Mouse (Mus musculus) C2C12 (cell line): ENCODE results near the gene Taf10. TPM values are rescaled to one million over a fixed set of nuclear protein-coding genes. Genes with fewer than 3 reads are reported as not detected.
A peak's percentile ranks its signal among the peaks of the same experiment; 100 is the strongest.
"Not testable (repeated sequence)": the region's sequence is repeated elsewhere in the genome, so short reads cannot be mapped to it uniquely, and the experiment has no call there.

Experiments used
- H3K27me3 ChIP-seq: one replicate; pipeline ENCODE4 v1.6.1; 2011; ENCODE audit not compliant: control insufficient read depth, insufficient read depth, insufficient read length
- H3K36me3 ChIP-seq: one replicate; pipeline ENCODE4 v1.6.1; 2011; ENCODE audit not compliant: control insufficient read depth, insufficient read depth
- H3K4me3 ChIP-seq: one replicate; pipeline ENCODE4 v1.5.1; 2011; ENCODE audit warnings: mild to moderate bottlenecking, control low read depth; ENCODE audit not compliant: poor library complexity, insufficient read depth, severe bottlenecking
- H3K79me2 ChIP-seq: one replicate; pipeline ENCODE4 v1.6.1; 2011; ENCODE audit not compliant: control insufficient read depth, insufficient read depth
- H3K79me3 ChIP-seq: one replicate; pipeline ENCODE4 v1.6.1; 2011; ENCODE audit warnings: low read depth, control low read depth
- H3ac ChIP-seq: one replicate; pipeline ENCODE3; 2011; ENCODE audit warnings: low read depth; ENCODE audit not compliant: control insufficient read depth, insufficient read length
- CEBPB ChIP-seq: IDR thresholded peaks from one replicate; pipeline ENCODE4 v1.6.1; 2011; ENCODE audit warnings: low read depth, mild to moderate bottlenecking, control low read depth, moderate library complexity
- CTCF ChIP-seq: IDR thresholded peaks from one replicate; pipeline ENCODE4 v1.5.1; 2011; ENCODE audit not compliant: control insufficient read depth, insufficient read depth, insufficient read length
- FOSL1 ChIP-seq: IDR thresholded peaks from one replicate; pipeline ENCODE4 v1.8.0; 2011; ENCODE audit warnings: mild to moderate bottlenecking, low read length; ENCODE audit not compliant: poor library complexity, insufficient read depth, severe bottlenecking
- MAX ChIP-seq: IDR thresholded peaks from one replicate; pipeline ENCODE4 v1.6.1; 2011; ENCODE audit warnings: mild to moderate bottlenecking, control low read depth
- MYOD1 ChIP-seq: IDR thresholded peaks from one replicate; pipeline ENCODE4 v1.6.1; 2011; ENCODE audit warnings: low read depth; ENCODE audit not compliant: control insufficient read depth, insufficient read length
- MYOG ChIP-seq: IDR thresholded peaks from one replicate; pipeline ENCODE4 v1.6.1; 2011; ENCODE audit not compliant: control insufficient read depth, insufficient read length; ENCODE audit errors: extremely low read depth
- USF1 ChIP-seq: IDR thresholded peaks from one replicate; pipeline ENCODE4 v1.6.1; 2011; ENCODE audit warnings: low read depth, mild to moderate bottlenecking, control low read depth, moderate library complexity
- polyA plus RNA-seq: library from polyadenylated mRNA; unstranded; fragments of >200 nt; fragmentation: generic; extraction: Trizol; gene quantifications from one replicate; pipeline ENCODE4 v1.2.1, GENCODE M21; 2012; ENCODE audit warnings: missing spikeins

Gene Taf10
- polyA plus RNA-seq, 1 experiment = 327 TPM

DNA sequence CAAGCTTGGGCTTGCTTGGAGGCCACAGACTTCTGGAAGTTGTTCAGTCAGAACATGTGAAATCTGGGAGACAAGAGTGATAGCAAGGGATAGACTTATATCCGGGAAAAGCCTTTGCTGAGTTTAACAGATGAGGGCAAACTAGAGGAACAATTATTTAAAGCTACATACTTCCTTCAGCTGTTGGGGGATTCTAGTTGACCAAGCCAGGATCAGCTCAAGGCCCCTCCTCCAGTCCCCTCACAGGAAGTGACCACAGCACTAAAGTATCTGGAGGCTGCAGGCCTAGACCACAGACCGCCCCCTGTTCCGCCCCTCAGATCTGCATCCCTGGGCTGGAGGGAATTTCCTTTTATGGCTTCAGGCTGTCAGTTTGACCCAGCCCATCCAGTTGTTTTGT, 5.2 kb downstream of the Taf10 start:
- TF ChIP-seq FOSL1 (no peak), MYOD1 (no peak), MAX (no peak), MYOG (no peak), CEBPB (no peak), CTCF (no peak), USF1 (no peak)
- Histone ChIP-seq H3K4me3 (peak overlapping the region; percentile 71), H3K79me3 (peaks cover 55% of the 10 kb centered on the region), H3ac (peak overlapping the region; percentile 27), H3K36me3 (peaks cover 45% of the 10 kb centered on the region), H3K79me2 (peaks cover 85% of the 10 kb centered on the region), H3K27me3 (no peaks in the 10 kb centered on the region)

DNA sequence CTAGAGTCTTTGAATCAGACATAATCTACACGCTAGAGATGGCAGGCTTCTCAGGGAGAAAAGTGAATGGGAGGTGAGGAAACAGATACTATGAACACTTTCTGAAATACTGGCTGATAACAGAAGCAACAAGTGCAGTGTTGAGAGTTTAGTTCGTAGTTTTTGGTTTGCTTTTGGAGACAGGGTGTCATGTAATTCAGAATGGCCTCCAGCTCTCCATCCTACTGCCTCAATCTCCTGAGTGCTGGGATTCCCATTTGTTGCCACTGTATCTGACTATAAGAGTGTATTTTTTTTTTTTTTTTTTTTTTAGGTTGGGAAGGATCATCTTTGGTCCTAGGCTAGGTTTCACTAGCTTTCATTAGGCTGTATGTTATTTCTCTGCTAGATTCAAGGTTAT, 5.9 kb downstream of the Taf10 start:
- Histone ChIP-seq H3ac (peak overlapping the region; percentile 52), H3K4me3 (peak overlapping the region; percentile 71), H3K27me3 (no peaks in the 10 kb centered on the region), H3K79me2 (peaks cover 85% of the 10 kb centered on the region), H3K79me3 (peaks cover 56% of the 10 kb centered on the region), H3K36me3 (peaks cover 48% of the 10 kb centered on the region)
- TF ChIP-seq MYOG = no peak
- no peak for TF ChIP-seq FOSL1
- no peak for TF ChIP-seq USF1
- TF ChIP-seq CTCF = no peak
- TF ChIP-seq CEBPB = no peak
- no peak for TF ChIP-seq MAX
- TF ChIP-seq MYOD1 = no peak

DNA sequence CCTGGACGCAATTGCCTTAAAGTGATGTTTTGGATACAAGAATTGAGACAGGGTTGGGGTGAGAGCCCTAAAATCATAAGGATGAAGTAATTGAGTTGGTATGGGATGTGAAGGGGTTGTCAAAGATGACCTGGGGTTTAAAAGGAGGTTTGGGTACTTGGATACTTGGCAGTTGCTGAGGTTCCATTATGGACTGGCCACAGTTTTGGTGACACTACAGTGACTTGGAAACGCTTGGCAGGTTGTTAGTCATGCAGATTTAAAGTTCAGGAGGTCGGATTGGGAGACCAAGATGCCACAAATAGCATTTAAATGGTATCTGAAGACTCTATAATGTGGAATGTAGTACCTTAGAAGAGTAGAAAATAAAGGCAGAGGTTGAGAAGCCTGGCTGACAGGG, 6.5 kb downstream of the Taf10 start:
- TF ChIP-seq FOSL1 (no peak), CEBPB (no peak), CTCF (no peak), MYOG (no peak), MAX (no peak), USF1 (no peak), MYOD1 (no peak)
- H3K4me3 ChIP-seq = peak overlapping the region; percentile 71

DNA sequence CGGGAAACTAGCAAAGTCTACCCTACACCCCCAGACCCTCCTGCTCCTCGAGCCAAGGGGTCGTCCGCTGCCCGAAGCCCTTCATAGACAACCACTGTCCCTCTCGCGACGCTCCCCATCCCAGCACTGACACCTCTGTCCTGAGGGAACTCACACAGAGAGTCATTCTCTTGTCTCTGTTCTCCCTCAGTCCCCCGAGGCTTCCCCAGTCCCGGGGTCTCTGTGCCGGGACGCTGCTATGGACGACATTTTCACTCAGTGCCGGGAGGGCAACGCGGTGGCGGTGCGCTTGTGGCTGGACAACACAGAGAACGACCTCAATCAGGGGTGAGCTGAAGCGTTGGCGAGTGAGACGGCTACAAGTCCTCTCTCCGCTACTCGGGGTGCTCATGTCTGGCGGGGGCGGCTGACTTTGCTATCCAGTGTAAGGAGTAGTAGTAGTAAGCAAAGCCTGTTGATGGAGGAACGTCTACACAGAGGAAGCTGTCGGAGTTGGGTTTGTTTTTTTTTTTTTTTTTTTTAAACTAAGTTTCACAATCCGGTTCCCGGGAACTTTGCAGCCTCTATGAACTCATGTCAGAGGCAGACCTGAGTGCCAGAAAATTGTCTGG, 7.1 kb downstream of the Taf10 start, which contains the start of gene Rrp8:
TSS of gene Rrp8 (minus strand) at position 475 of the 611 bp plus-strand sequence.
- Histone ChIP-seq H3ac (peak within 1 kb of the TSS; percentile 95), H3K27me3 (no peaks in the 10 kb centered on the region), H3K79me3 (peaks cover 51% of the 10 kb centered on the region), H3K36me3 (peaks cover 49% of the 10 kb centered on the region), H3K79me2 (peaks cover 85% of the 10 kb centered on the region), H3K4me3 (peak within 1 kb of the TSS; percentile 71)
- no peak for TF ChIP-seq MYOD1
- TF ChIP-seq MAX = no peak
- TF ChIP-seq CEBPB = no peak
- no peak for TF ChIP-seq MYOG
- no peak for TF ChIP-seq USF1

More for the DNA sequence above, 6.5 kb downstream of the Taf10 start:
- Histone ChIP-seq H3K79me3 (peaks cover 51% of the 10 kb centered on the region), H3ac (peak overlapping the region; percentile 75), H3K79me2 (peaks cover 85% of the 10 kb centered on the region), H3K36me3 (peaks cover 49% of the 10 kb centered on the region), H3K27me3 (no peaks in the 10 kb centered on the region)

DNA sequence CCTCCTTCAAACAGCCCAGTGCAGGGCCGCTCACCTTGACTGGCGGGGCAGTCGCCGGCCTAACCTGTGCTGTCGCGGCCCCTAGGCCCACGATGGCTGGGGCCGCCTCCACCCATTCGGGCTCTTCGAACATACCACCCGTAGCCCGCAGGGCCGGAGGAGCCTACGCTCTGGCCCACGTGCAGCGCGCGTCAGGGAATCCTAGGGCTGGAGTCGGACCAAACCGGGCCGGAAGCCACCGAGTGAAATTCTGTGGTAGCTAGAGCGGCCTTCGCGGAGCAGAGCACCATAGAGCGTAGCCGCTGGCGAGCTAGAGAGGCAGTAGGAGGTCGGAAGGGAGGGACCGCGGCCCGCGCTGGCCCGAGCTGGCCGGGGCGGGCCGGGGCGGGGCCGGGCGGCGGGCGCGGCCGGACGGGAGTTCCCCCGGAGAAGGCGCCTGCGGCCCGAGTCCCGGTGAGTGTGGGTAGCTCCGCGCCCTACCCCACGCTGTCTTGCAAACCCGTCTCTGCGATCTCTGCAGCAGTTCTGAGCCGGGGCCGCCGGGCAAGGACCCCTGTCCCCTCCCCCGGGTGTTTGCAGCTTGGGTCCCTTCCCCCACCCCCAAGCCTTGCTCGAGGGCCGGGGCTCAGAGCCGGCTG, 7.8 kb downstream of the Taf10 start, which contains the start of gene Ilk:
TSS of gene Ilk (plus strand) at position 329 of the 638 bp plus-strand sequence.
- H3K36me3 ChIP-seq = peaks cover 49% of the 10 kb centered on the region
- H3K27me3 ChIP-seq = no peaks in the 10 kb centered on the region
- H3K79me3 ChIP-seq = peaks cover 51% of the 10 kb centered on the region
- no peak for TF ChIP-seq CEBPB
- TF ChIP-seq CTCF = no peak
- peak; percentile 95 for TF ChIP-seq MAX
- TF ChIP-seq MYOD1 = no peak
- peak; percentile 59 for TF ChIP-seq USF1
- TF ChIP-seq FOSL1 = no peak
- no peak for TF ChIP-seq MYOG
- peak within 1 kb of the TSS; percentile 71 for H3K4me3 ChIP-seq
- H3K79me2 ChIP-seq = peaks cover 92% of the 10 kb centered on the region
- peak within 1 kb of the TSS; percentile 95 for H3ac ChIP-seq

DNA sequence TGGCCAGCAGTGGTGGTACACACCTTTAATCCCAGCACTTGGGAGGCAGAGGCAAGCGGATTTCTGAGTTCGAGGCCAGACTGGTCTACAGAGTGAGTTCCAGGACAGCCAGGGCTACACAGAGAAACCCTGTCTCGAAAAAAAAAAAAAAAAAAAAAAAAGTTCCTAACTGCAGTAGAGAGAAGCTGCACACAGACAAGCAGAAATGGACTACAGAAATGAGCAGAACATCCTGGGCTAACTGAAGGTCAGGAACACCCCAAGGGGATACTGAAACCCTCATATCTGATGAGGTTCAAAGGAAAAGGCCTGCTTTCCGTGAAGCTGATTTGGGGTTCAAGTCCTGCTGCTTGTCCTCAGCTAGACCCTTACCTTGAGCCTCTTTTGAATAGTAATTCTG, 8.7 kb downstream of the Taf10 start:
- peaks cover 53% of the 10 kb centered on the region for H3K36me3 ChIP-seq
- H3K27me3 ChIP-seq = not testable (repeated sequence)
- peak overlapping the region; percentile 71 for H3K4me3 ChIP-seq
- peaks cover 51% of the 10 kb centered on the region for H3K79me3 ChIP-seq
- peak overlapping the region; percentile 41 for H3ac ChIP-seq
- H3K79me2 ChIP-seq = peaks cover 88% of the 10 kb centered on the region
